Mouse (Mus musculus): ENCODE measurements at regions not wholly inside any gene's neighbourhood (a gene's known extent, or its start where the extent isn't known, plus 50 kb on each side); places are given as distances from the start of the nearest gene placed in this dataset.
A peak's percentile ranks its signal among the peaks of the same experiment; 100 is the strongest.

- Histone ChIP-seq H3K4me1 (ENCODE audit: control insufficient read depth, insufficient read depth, low read length) (no peaks in the 10 kb centered on the region), H3K27ac (ENCODE audit: control insufficient read depth, insufficient read depth, low read depth, low read length) (no peak overlapping the region), H3K36me3 (ENCODE audit: control insufficient read depth, insufficient read depth, low read length) (no peaks in the 10 kb centered on the region), H3K27me3 (ENCODE audit: control insufficient read depth, insufficient read depth, low read length) (no peaks in the 10 kb centered on the region), H3K4me3 (ENCODE audit: control insufficient read depth, low read depth, low read length) (no peak overlapping the region)
- TF ChIP-seq POLR2A (IDR thresholded peaks at IDR 0.05; ENCODE audit: control insufficient read depth, low read depth, low read length) (no peak), CTCF (IDR thresholded peaks at IDR 0.05; ENCODE audit: control insufficient read depth, insufficient read depth, insufficient replicate concordance, low read depth, low read length) (no peak)
Measured at GRCm38 (mm10) chr1:33003992-33004391, 456.9 kb upstream of the Gm5415 start.

- peak; percentile 50; the same call in 1 of the 2 replicates for TF ChIP-seq CTCF (IDR thresholded peaks at IDR 0.05; ENCODE audit: control insufficient read depth, insufficient read depth, insufficient replicate concordance, low read depth, low read length)
- no peak for TF ChIP-seq POLR2A (IDR thresholded peaks at IDR 0.05; ENCODE audit: control insufficient read depth, low read depth, low read length)
- H3K27ac ChIP-seq (ENCODE audit: control insufficient read depth, insufficient read depth, low read depth, low read length) = no peak overlapping the region
- H3K4me3 ChIP-seq (ENCODE audit: control insufficient read depth, low read depth, low read length) = no peak overlapping the region
- H3K36me3 ChIP-seq (ENCODE audit: control insufficient read depth, insufficient read depth, low read length) = no peaks in the 10 kb centered on the region
- H3K4me1 ChIP-seq (ENCODE audit: control insufficient read depth, insufficient read depth, low read length) = no peaks in the 10 kb centered on the region
- no peaks in the 10 kb centered on the region for H3K27me3 ChIP-seq (ENCODE audit: control insufficient read depth, insufficient read depth, low read length)
Measured at GRCm38 (mm10) chr1:32964957-32965356, 417.9 kb upstream of the Gm5415 start.

- H3K4me3 ChIP-seq (ENCODE audit: control insufficient read depth, low read depth, low read length) = no peak overlapping the region
- no peak overlapping the region for H3K27ac ChIP-seq (ENCODE audit: control insufficient read depth, insufficient read depth, low read depth, low read length)
- TF ChIP-seq CTCF (IDR thresholded peaks at IDR 0.05; ENCODE audit: control insufficient read depth, insufficient read depth, insufficient replicate concordance, low read depth, low read length) = no peak
- no peak for TF ChIP-seq POLR2A (IDR thresholded peaks at IDR 0.05; ENCODE audit: control insufficient read depth, low read depth, low read length)
- H3K27me3 ChIP-seq (ENCODE audit: control insufficient read depth, insufficient read depth, low read length) = no peaks in the 10 kb centered on the region
- H3K4me1 ChIP-seq (ENCODE audit: control insufficient read depth, insufficient read depth, low read length) = no peaks in the 10 kb centered on the region
- no peaks in the 10 kb centered on the region for H3K36me3 ChIP-seq (ENCODE audit: control insufficient read depth, insufficient read depth, low read length)
Measured at GRCm38 (mm10) chr1:32959316-32959715, 412.2 kb upstream of the Gm5415 start.

GRCm38 (mm10) chr1:32946254-32946653, 399.2 kb upstream of the Gm5415 start:
- Histone ChIP-seq H3K4me3 (ENCODE audit: control insufficient read depth, low read depth, low read length) (no peak overlapping the region), H3K27ac (ENCODE audit: control insufficient read depth, insufficient read depth, low read depth, low read length) (no peak overlapping the region), H3K4me1 (ENCODE audit: control insufficient read depth, insufficient read depth, low read length) (no peaks in the 10 kb centered on the region), H3K27me3 (ENCODE audit: control insufficient read depth, insufficient read depth, low read length) (no peaks in the 10 kb centered on the region), H3K36me3 (ENCODE audit: control insufficient read depth, insufficient read depth, low read length) (no peaks in the 10 kb centered on the region)
- TF ChIP-seq CTCF (IDR thresholded peaks at IDR 0.05; ENCODE audit: control insufficient read depth, insufficient read depth, insufficient replicate concordance, low read depth, low read length) (no peak), POLR2A (IDR thresholded peaks at IDR 0.05; ENCODE audit: control insufficient read depth, low read depth, low read length) (no peak)

GRCm38 (mm10) chr1:32930381-32930780, 383.3 kb upstream of the Gm5415 start:
- H3K27ac ChIP-seq (ENCODE audit: control insufficient read depth, insufficient read depth, low read depth, low read length) = no peak overlapping the region
- no peaks in the 10 kb centered on the region for H3K4me1 ChIP-seq (ENCODE audit: control insufficient read depth, insufficient read depth, low read length)
- TF ChIP-seq CTCF (IDR thresholded peaks at IDR 0.05; ENCODE audit: control insufficient read depth, insufficient read depth, insufficient replicate concordance, low read depth, low read length) (no peak), POLR2A (IDR thresholded peaks at IDR 0.05; ENCODE audit: control insufficient read depth, low read depth, low read length) (no peak)
- H3K27me3 ChIP-seq (ENCODE audit: control insufficient read depth, insufficient read depth, low read length) = no peaks in the 10 kb centered on the region
- no peaks in the 10 kb centered on the region for H3K36me3 ChIP-seq (ENCODE audit: control insufficient read depth, insufficient read depth, low read length)
- H3K4me3 ChIP-seq (ENCODE audit: control insufficient read depth, low read depth, low read length) = no peak overlapping the region

GRCm38 (mm10) chr1:32902437-32902836, 355.3 kb upstream of the Gm5415 start:
- H3K27ac ChIP-seq (ENCODE audit: control insufficient read depth, insufficient read depth, low read depth, low read length) = no peak overlapping the region
- no peak for TF ChIP-seq POLR2A (IDR thresholded peaks at IDR 0.05; ENCODE audit: control insufficient read depth, low read depth, low read length)
- no peak for TF ChIP-seq CTCF (IDR thresholded peaks at IDR 0.05; ENCODE audit: control insufficient read depth, insufficient read depth, insufficient replicate concordance, low read depth, low read length)
- no peak overlapping the region for H3K4me3 ChIP-seq (ENCODE audit: control insufficient read depth, low read depth, low read length)
- no peaks in the 10 kb centered on the region for H3K4me1 ChIP-seq (ENCODE audit: control insufficient read depth, insufficient read depth, low read length)
- no peaks in the 10 kb centered on the region for H3K36me3 ChIP-seq (ENCODE audit: control insufficient read depth, insufficient read depth, low read length)
- H3K27me3 ChIP-seq (ENCODE audit: control insufficient read depth, insufficient read depth, low read length) = no peaks in the 10 kb centered on the region

GRCm38 (mm10) chr1:32887728-32888127, 340.6 kb upstream of the Gm5415 start:
- TF ChIP-seq POLR2A (IDR thresholded peaks at IDR 0.05; ENCODE audit: control insufficient read depth, low read depth, low read length) = no peak
- TF ChIP-seq CTCF (IDR thresholded peaks at IDR 0.05; ENCODE audit: control insufficient read depth, insufficient read depth, insufficient replicate concordance, low read depth, low read length) = no peak
- H3K27ac ChIP-seq (ENCODE audit: control insufficient read depth, insufficient read depth, low read depth, low read length) = no peak overlapping the region
- H3K4me1 ChIP-seq (ENCODE audit: control insufficient read depth, insufficient read depth, low read length) = no peaks in the 10 kb centered on the region
- H3K4me3 ChIP-seq (ENCODE audit: control insufficient read depth, low read depth, low read length) = no peak overlapping the region
- H3K27me3 ChIP-seq (ENCODE audit: control insufficient read depth, insufficient read depth, low read length) = no peaks in the 10 kb centered on the region
- no peaks in the 10 kb centered on the region for H3K36me3 ChIP-seq (ENCODE audit: control insufficient read depth, insufficient read depth, low read length)

GRCm38 (mm10) chr1:32872920-32873319, 325.8 kb upstream of the Gm5415 start:
- H3K36me3 ChIP-seq (ENCODE audit: control insufficient read depth, insufficient read depth, low read length) = no peaks in the 10 kb centered on the region
- TF ChIP-seq CTCF (IDR thresholded peaks at IDR 0.05; ENCODE audit: control insufficient read depth, insufficient read depth, insufficient replicate concordance, low read depth, low read length) (no peak), POLR2A (IDR thresholded peaks at IDR 0.05; ENCODE audit: control insufficient read depth, low read depth, low read length) (no peak)
- no peak overlapping the region for H3K4me3 ChIP-seq (ENCODE audit: control insufficient read depth, low read depth, low read length)
- H3K27me3 ChIP-seq (ENCODE audit: control insufficient read depth, insufficient read depth, low read length) = no peaks in the 10 kb centered on the region
- no peak overlapping the region for H3K27ac ChIP-seq (ENCODE audit: control insufficient read depth, insufficient read depth, low read depth, low read length)
- no peaks in the 10 kb centered on the region for H3K4me1 ChIP-seq (ENCODE audit: control insufficient read depth, insufficient read depth, low read length)
